Mouse (Mus musculus): Measurements from ENCODE around the gene Saa1. TPM values are rescaled to one million over a fixed set of nuclear protein-coding genes. Genes with fewer than 3 reads are reported as not detected.
A peak's percentile ranks its signal among the peaks of the same experiment; 100 is the strongest.
"Not testable (repeated sequence)": the region's sequence is repeated elsewhere in the genome, so short reads cannot be mapped to it uniquely, and the experiment has no call there.

The Saa1 gene
- total RNA-seq (2021) = not detected

- intact Hi-C loops (cut with DNase I) = not testable (repeated sequence)
These were observed at the start of gene Saa1 for GRCm38 (mm10) chr7:46742880-46743279. TSS of gene Saa1 (minus strand) at chr7:46742980.

GRCm38 (mm10) chr7:46789177-46789849, 46.5 kb upstream of the Saa1 start:
- no peak for DNase-seq (ENCODE audit: low spot score)
- intact Hi-C loops (cut with DNase I) = no loop called here

More at GRCm38 (mm10) chr7:46742880-46743279, at the start of gene Saa1:
- DNase-seq (ENCODE audit: low spot score) = not testable (repeated sequence)

- intact Hi-C loops (cut with DNase I) = loop anchor here (2.0 kb wide), 1 partner anchor 56 kb away; the partner anchor contains the start of gene Saa3
- no peak for DNase-seq (ENCODE audit: low spot score)
These were observed 27.9 kb upstream of the Saa1 start for GRCm38 (mm10) chr7:46770706-46771105.

- intact Hi-C loops (cut with DNase I) = no loop called here
- DNase-seq (ENCODE audit: low spot score) = no peak
These were observed 25.7 kb upstream of the Saa1 start for GRCm38 (mm10) chr7:46768451-46768850.

GRCm38 (mm10) chr7:46767371-46767770, 24.6 kb upstream of the Saa1 start:
- no peak for DNase-seq (ENCODE audit: low spot score)
- intact Hi-C loops (cut with DNase I) = no loop called here

- no peak for DNase-seq (ENCODE audit: low spot score)
- intact Hi-C loops (cut with DNase I) = no loop called here
These were observed 21.9 kb upstream of the Saa1 start for GRCm38 (mm10) chr7:46764672-46765071.

- DNase-seq (ENCODE audit: low spot score) = no peak
- intact Hi-C loops (cut with DNase I) = no loop called here
These were observed 19.8 kb upstream of the Saa1 start for GRCm38 (mm10) chr7:46762601-46763000.

- no peak for DNase-seq (ENCODE audit: low spot score)
- intact Hi-C loops (cut with DNase I) = no loop called here
These were observed 18.4 kb upstream of the Saa1 start for GRCm38 (mm10) chr7:46761049-46761795.

GRCm38 (mm10) chr7:46751490-46751889, 8.7 kb upstream of the Saa1 start, which contains the start of gene Saa2:
TSS of gene Saa2 (plus strand) at chr7:46751790.
- no peak for DNase-seq (ENCODE audit: low spot score)
- intact Hi-C loops (cut with DNase I) = no loop called here

- no peak for DNase-seq (ENCODE audit: low spot score)
- intact Hi-C loops (cut with DNase I) = no loop called here
These were observed 5.7 kb upstream of the Saa1 start for GRCm38 (mm10) chr7:46748459-46748858.

- intact Hi-C loops (cut with DNase I) = no loop called here
These were observed 3.6 kb upstream of the Saa1 start for GRCm38 (mm10) chr7:46746381-46746780.

GRCm38 (mm10) chr7:46745816-46746215, 3.0 kb upstream of the Saa1 start:
- intact Hi-C loops (cut with DNase I) = no loop called here
- DNase-seq (ENCODE audit: low spot score) = no peak

More at GRCm38 (mm10) chr7:46746381-46746780, 3.6 kb upstream of the Saa1 start:
- DNase-seq (ENCODE audit: low spot score) = peak; percentile 7

GRCm38 (mm10) chr7:46740041-46740440, 2.7 kb downstream of the Saa1 start:
- DNase-seq (ENCODE audit: low spot score); intact Hi-C loops (cut with DNase I): not testable (repeated sequence)

- DNase-seq (ENCODE audit: low spot score) = no peak
- intact Hi-C loops (cut with DNase I) = no loop called here
These were observed 4.0 kb downstream of the Saa1 start for GRCm38 (mm10) chr7:46738561-46739460.

- DNase-seq (ENCODE audit: low spot score) = no peak
- intact Hi-C loops (cut with DNase I) = no loop called here
These were observed 7.8 kb downstream of the Saa1 start for GRCm38 (mm10) chr7:46734983-46735382.

GRCm38 (mm10) chr7:46732458-46732857, 10.3 kb downstream of the Saa1 start, which contains the start of gene Saa4:
TSS of gene Saa4 (minus strand) at chr7:46732603.
- no peak for DNase-seq (ENCODE audit: low spot score)
- intact Hi-C loops (cut with DNase I) = no loop called here

- intact Hi-C loops (cut with DNase I) = no loop called here
- DNase-seq (ENCODE audit: low spot score) = no peak
These were observed 15.2 kb downstream of the Saa1 start for GRCm38 (mm10) chr7:46727584-46727983.

GRCm38 (mm10) chr7:46724396-46724795, 18.4 kb downstream of the Saa1 start:
- intact Hi-C loops (cut with DNase I) = no loop called here
- DNase-seq (ENCODE audit: low spot score) = no peak

GRCm38 (mm10) chr7:46723849-46724248, 18.9 kb downstream of the Saa1 start:
- intact Hi-C loops (cut with DNase I) = no loop called here

GRCm38 (mm10) chr7:46723354-46723753, 19.4 kb downstream of the Saa1 start:
- intact Hi-C loops (cut with DNase I) = no loop called here
- DNase-seq (ENCODE audit: low spot score) = no peak

More at GRCm38 (mm10) chr7:46723849-46724248, 18.9 kb downstream of the Saa1 start:
- no peak for DNase-seq (ENCODE audit: low spot score)

Measured in heart, postnatal 25 days (tissue).